Mouse (Mus musculus) frontal cortex, postnatal 36 days (tissue): ENCODE measurements at regions not wholly inside any gene's neighbourhood (a gene's known extent, or its start where the extent isn't known, plus 50 kb on each side); places are given as distances from the start of the nearest gene placed in this dataset.
A peak's percentile ranks its signal among the peaks of the same experiment; 100 is the strongest.

ENCODE experiments used
- DNase-seq, 2 experiments: peaks; one replicate each; pipeline ENCODE4 v3.0.0; 2022; ENCODE audit warnings: low spot score in 2 of 2

DNA sequence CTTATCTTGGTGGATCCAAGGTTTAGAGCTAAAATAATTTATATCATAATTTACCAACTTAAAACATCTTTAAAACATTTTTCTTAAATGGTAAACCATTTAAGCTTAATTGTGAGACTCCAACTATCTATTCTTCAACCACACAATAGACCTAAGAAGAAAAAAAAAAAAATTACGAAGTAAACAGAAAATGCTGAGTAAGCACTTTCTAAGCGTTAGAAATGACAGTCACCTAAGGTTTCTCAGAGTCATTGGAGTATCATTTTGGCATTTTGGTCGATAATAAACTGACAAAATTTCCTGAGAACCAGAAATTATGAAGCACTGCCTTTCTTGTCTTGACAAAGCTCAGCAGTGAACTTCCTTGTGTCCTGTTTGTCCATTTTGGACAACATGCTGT is 1323.7 kb upstream of the Pcdh7 start:
- DNase-seq = no peak

DNA sequence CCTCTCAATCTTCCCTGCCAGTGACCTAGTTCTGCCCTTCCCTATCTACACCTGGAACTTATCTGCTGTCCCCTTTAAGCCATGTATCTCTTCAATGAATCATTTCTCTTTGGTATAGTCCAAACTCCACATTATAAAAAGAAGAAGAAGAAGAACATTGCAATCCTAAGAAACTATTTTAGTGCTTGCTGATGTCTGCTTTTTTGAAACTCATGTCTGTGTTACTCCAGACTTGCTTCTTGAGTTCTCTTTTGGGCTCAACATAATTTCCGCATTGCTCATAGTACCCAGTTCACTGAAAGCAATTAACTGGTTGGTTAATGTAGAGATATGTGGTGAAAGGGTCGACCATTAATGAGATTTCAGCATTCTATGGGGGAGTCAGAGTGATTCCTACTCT is 1282.8 kb upstream of the Pcdh7 start:
- DNase-seq = peak in 1 of 2 experiments; percentile 12

DNA sequence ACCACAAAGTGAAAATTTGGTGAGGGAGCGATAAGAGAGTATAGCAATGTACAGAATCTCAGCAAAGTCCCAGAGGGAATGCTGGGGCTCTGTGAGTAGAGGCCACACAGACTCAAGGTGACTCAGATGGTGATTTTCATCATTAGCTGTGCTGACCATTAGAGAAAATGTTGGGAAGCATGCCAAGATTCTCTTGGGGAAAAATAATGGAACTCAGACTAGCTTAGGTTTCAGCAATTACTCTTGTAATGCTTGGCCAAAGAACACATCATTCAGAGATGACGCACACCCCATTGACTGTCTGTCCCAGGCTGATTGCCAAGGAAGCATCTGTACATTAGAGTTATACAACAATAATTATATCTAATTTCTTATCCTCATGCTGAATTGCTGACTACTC is 1277.3 kb upstream of the Pcdh7 start:
- DNase-seq = no peak

DNA sequence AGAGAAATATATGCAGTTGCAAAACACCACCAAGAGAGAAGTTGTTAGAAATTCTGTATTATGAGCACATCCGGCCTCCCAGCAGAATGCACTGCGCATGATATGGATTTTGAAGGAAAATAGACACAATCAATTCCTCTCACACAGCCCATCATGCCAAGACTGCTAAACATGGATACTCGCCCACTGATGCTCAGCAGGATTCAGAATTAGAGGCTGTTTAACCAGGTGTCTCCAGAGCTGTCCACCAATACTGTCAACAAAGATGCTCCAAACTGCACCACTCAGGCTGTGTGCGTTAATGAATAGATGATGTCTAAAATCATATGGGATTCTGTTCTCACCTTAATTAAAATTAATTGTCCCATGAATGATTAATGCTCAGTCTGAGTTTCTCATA is 1230.0 kb upstream of the Pcdh7 start:
- DNase-seq = no peak
